ENCODE assay signal across 17 mouse cellular contexts in the genomic region with DNA sequence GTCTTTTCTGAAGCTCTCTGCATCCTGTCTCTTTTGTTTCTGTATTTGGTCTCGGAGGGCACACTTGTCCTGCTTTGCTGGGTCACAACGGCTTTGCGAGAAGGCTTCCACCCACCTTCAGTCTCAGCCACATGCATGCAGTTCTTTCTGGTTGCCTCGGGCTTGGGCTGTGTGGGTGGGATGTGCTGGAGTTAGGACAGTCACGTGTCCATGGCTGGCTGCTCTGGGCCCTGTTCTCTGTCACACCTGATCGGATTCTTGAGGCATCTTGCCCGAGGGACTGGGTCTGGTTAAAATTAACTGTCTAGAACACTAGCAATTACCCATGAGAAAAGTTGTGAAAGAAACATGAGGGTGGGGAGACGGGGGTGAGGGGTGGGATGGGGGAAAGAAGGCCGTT. TPM values are rescaled to one million over a fixed set of nuclear protein-coding genes. Genes with fewer than 3 reads are reported as not detected.
A peak's percentile ranks its signal among the peaks of the same experiment; 100 is the strongest.
DNase-seq lines count a peak whose midpoint lies in the region; ATAC-seq and TF ChIP-seq lines count a peak whose summit lies in the region.
"Had no signal": no experiment of that assay in that cellular context is flagged by ENCODE, and none has a peak within 500 bp of the region (broad histone marks: within the 10 kb centered on the region; RNA-seq: fewer than 3 reads in every experiment).

No protein-coding gene starts in this region.

- no peak for TF ChIP-seq POLR2A in kidney, adult 2 months (IDR thresholded peaks at IDR 0.05; ENCODE audit: low read depth, low read length)

- no peak for TF ChIP-seq CTCF in kidney, adult 2 months (conservative IDR thresholded peaks at IDR 0.05; ENCODE audit: insufficient read depth, insufficient read length, low read depth, low read length)
- no peak for TF ChIP-seq CTCF in forebrain, postnatal 0 days (IDR thresholded peaks at IDR 0.05; ENCODE audit: low read depth)

- H3K4me2 ChIP-seq in neural tube, embryonic 13.5 days = no peak overlapping the region
- no peak overlapping the region for H3K4me2 ChIP-seq in neural tube, embryonic 15.5 days
- no peak overlapping the region for H3K4me2 ChIP-seq in forebrain, postnatal 0 days (ENCODE audit: low read depth)
- H3K4me2 ChIP-seq: embryonic facial prominence, embryonic 15.5 days; heart, embryonic 12.5 days; limb, embryonic 12.5 days; lung, embryonic 15.5 days; neural tube, embryonic 12.5 days had no signal

- H3K27ac ChIP-seq in neural tube, embryonic 13.5 days (replicated peaks) = no peak overlapping the region
- no peak overlapping the region for H3K27ac ChIP-seq in neural tube, embryonic 15.5 days (replicated peaks)
- H3K27ac ChIP-seq in kidney, adult 2 months (ENCODE audit: insufficient read depth, low read depth, low read length) = peak overlapping the region; percentile 49; the same call in 1 of the 2 replicates
- no peak overlapping the region for H3K27ac ChIP-seq in limb, embryonic 10.5 days
- H3K27ac ChIP-seq in forebrain, postnatal 0 days (ENCODE audit: low read depth, low read length) = no peak overlapping the region
- H3K27ac ChIP-seq: limb, embryonic 12.5 days; lung, embryonic 15.5 days; neural tube, embryonic 12.5 days had no signal

- 0 out of 2 replicates have a peak, but pooled peaks have one; percentile 47 for ATAC-seq in neural tube, embryonic 13.5 days (ENCODE audit: low read depth)
- ATAC-seq in neural tube, embryonic 15.5 days (ENCODE audit: low FRiP score) = no peak
- ATAC-seq in forebrain, postnatal 0 days = no peak
- ATAC-seq: activated CD4-positive, CD25-positive, alpha-beta regulatory T cell, adult 4 months had no signal

- no peak overlapping the region for H3K9ac ChIP-seq in neural tube, embryonic 13.5 days
- H3K9ac ChIP-seq in neural tube, embryonic 15.5 days (replicated peaks) = no peak overlapping the region
- no peak overlapping the region for H3K9ac ChIP-seq in forebrain, postnatal 0 days
- H3K9ac ChIP-seq: embryonic facial prominence, embryonic 15.5 days; heart, embryonic 12.5 days; limb, embryonic 12.5 days; lung, embryonic 15.5 days; neural tube, embryonic 12.5 days had no signal

- 22% methylated on average over 9 of the region's 9 CpGs for WGBS in neural tube, embryonic 13.5 days
- 27% methylated on average over 9 of the region's 9 CpGs for WGBS in neural tube, embryonic 15.5 days
- 20% methylated on average over 9 of the region's 9 CpGs for WGBS in kidney, adult 2 months
- 37% methylated on average over 9 of the region's 9 CpGs for WGBS in limb, embryonic 10.5 days
- WGBS in forebrain, postnatal 0 days = 60% methylated on average over 9 of the region's 9 CpGs

- peaks cover 9% of the 10 kb centered on the region for H3K4me1 ChIP-seq in neural tube, embryonic 13.5 days (replicated peaks)
- H3K4me1 ChIP-seq in neural tube, embryonic 15.5 days = peaks cover 9% of the 10 kb centered on the region; the same call in 1 of the 2 replicates
- H3K4me1 ChIP-seq in kidney, adult 2 months (ENCODE audit: control insufficient read depth, insufficient read depth, low read length) = peaks cover 3% of the 10 kb centered on the region; the same call in 1 of the 2 replicates
- H3K4me1 ChIP-seq in limb, embryonic 10.5 days = peaks cover 10% of the 10 kb centered on the region
- no peaks in the 10 kb centered on the region for H3K4me1 ChIP-seq in forebrain, postnatal 0 days (ENCODE audit: insufficient read depth)
- H3K4me1 ChIP-seq: heart, embryonic 12.5 days; lung, embryonic 15.5 days; neural tube, embryonic 12.5 days had no signal

- H3K4me3 ChIP-seq in neural tube, embryonic 13.5 days = no peak overlapping the region
- H3K4me3 ChIP-seq in neural tube, embryonic 15.5 days (replicated peaks) = no peak overlapping the region
- no peak overlapping the region for H3K4me3 ChIP-seq in kidney, adult 2 months (ENCODE audit: insufficient read depth, low read depth, low read length)
- H3K4me3 ChIP-seq in limb, embryonic 10.5 days = no peak overlapping the region
- H3K4me3 ChIP-seq in forebrain, postnatal 0 days (ENCODE audit: low read depth, low read length) = no peak overlapping the region
- H3K4me3 ChIP-seq: embryonic facial prominence, embryonic 15.5 days; heart, embryonic 12.5 days; limb, embryonic 12.5 days; lung, embryonic 15.5 days; neural tube, embryonic 12.5 days had no signal

- peak; percentile 49 for DNase-seq in embryo, embryonic 11 days
- peak; percentile 90 for DNase-seq in kidney, adult 2 months
- DNase-seq in limb, embryonic 10.5 days (ENCODE audit: low spot score) = peak; percentile 36
- no peak for DNase-seq in gastrocnemius, adult 8-10 months (ENCODE audit: low spot score in 2 of 2)
- no peak for DNase-seq in forebrain, postnatal 0 days
- DNase-seq: cerebellum, adult 9-11 months; midbrain, embryonic 14.5 days; right cerebral cortex, postnatal 25 days had no signal

- no peaks in the 10 kb centered on the region for H3K9me3 ChIP-seq in neural tube, embryonic 13.5 days
- no peaks in the 10 kb centered on the region for H3K9me3 ChIP-seq in neural tube, embryonic 15.5 days (replicated peaks)
- H3K9me3 ChIP-seq in limb, embryonic 10.5 days (replicated peaks) = no peaks in the 10 kb centered on the region
- no peaks in the 10 kb centered on the region for H3K9me3 ChIP-seq in forebrain, postnatal 0 days (ENCODE audit: low read length)
- H3K9me3 ChIP-seq: embryonic facial prominence, embryonic 15.5 days; G1E; heart, embryonic 12.5 days; limb, embryonic 12.5 days; lung, embryonic 15.5 days; neural tube, embryonic 12.5 days had no signal

- H3K27me3 ChIP-seq in neural tube, embryonic 13.5 days = no peaks in the 10 kb centered on the region
- no peaks in the 10 kb centered on the region for H3K27me3 ChIP-seq in neural tube, embryonic 15.5 days (replicated peaks)
- no peaks in the 10 kb centered on the region for H3K27me3 ChIP-seq in kidney, adult 2 months (replicated peaks; ENCODE audit: control insufficient read depth, insufficient read depth, low read length)
- H3K27me3 ChIP-seq in limb, embryonic 10.5 days (ENCODE audit: low read depth, poor library complexity, severe bottlenecking) = no peaks in the 10 kb centered on the region
- no peaks in the 10 kb centered on the region for H3K27me3 ChIP-seq in forebrain, postnatal 0 days (ENCODE audit: insufficient read depth, low read length)
- H3K27me3 ChIP-seq: embryonic facial prominence, embryonic 15.5 days; heart, embryonic 12.5 days; limb, embryonic 12.5 days; lung, embryonic 15.5 days; neural tube, embryonic 12.5 days had no signal

- H3K36me3 ChIP-seq in neural tube, embryonic 13.5 days = no peaks in the 10 kb centered on the region
- H3K36me3 ChIP-seq in neural tube, embryonic 15.5 days = no peaks in the 10 kb centered on the region
- H3K36me3 ChIP-seq in kidney, adult 2 months (ENCODE audit: control insufficient read depth, insufficient read depth, low read length) = no peaks in the 10 kb centered on the region
- H3K36me3 ChIP-seq in limb, embryonic 10.5 days = no peaks in the 10 kb centered on the region
- no peaks in the 10 kb centered on the region for H3K36me3 ChIP-seq in forebrain, postnatal 0 days (ENCODE audit: insufficient read depth)
- H3K36me3 ChIP-seq: embryonic facial prominence, embryonic 15.5 days; G1E; heart, embryonic 12.5 days; limb, embryonic 12.5 days; lung, embryonic 15.5 days; neural tube, embryonic 12.5 days had no signal

RNA-seq across cellular contexts. Expression of a gene that starts 36.7 kb away (rescaled TPM):
- polyA plus RNA-seq in neural tube, embryonic 13.5 days (2015; fragmentation: Nextera tagmentation; extraction: Ambion mirVana) = 12.2 and 14.3 TPM in 2 replicates
- 9.8 and 11.4 TPM in 2 replicates for polyA plus RNA-seq in neural tube, embryonic 15.5 days (2015; fragmentation: Nextera tagmentation; extraction: Ambion mirVana)
- polyA plus RNA-seq in kidney, adult 2 months (2012; rRNA removed) = 16.6 and 17.8 TPM in 2 replicates
- 14.9 and 15.6 TPM in 2 replicates for polyA plus RNA-seq in limb, embryonic 10.5 days (2016; fragmentation: Nextera tagmentation; extraction: Ambion mirVana)
- total RNA-seq in gastrocnemius, adult 8-10 months (2022) = 1 to 10 TPM; 6.7 to 8.1 (median 7.2) TPM
- total RNA-seq in forebrain, postnatal 0 days (2014; rRNA removed) = 14.3 and 18.9 TPM in 2 replicates
- 4.0 and 7.0 TPM in 2 replicates for polyA plus RNA-seq in forebrain, postnatal 0 days (2015; fragmentation: Nextera tagmentation; extraction: Ambion mirVana)

Comparison
In these comparisons a context has a peak if more than half of its experiments do, and no peak if none do; other contexts are left out.
1. DNase-seq: peak in embryo, embryonic 11 days (single experiment), kidney, adult 2 months (single experiment) and limb, embryonic 10.5 days (single experiment); none in gastrocnemius, adult 8-10 months (0 of 2) and forebrain, postnatal 0 days (single experiment).